Mouse (Mus musculus): Measurements from ENCODE around the gene Sapcd1.

GRCm38 (mm10) chr17:35019894-35020293 is 7.9 kb downstream of the Sapcd1 start:
- TF ChIP-seq CTCF (IDR thresholded peaks at IDR 0.05; ENCODE audit: extremely low read depth, insufficient read depth, low read length) (no peak), POLR2A (IDR thresholded peaks at IDR 0.05; ENCODE audit: extremely low read depth, insufficient read depth, low read length) (no peak)

Measured in cortical plate, adult 2 months (tissue).